Mouse (Mus musculus): ENCODE measurements at regions not wholly inside any gene's neighbourhood (a gene's known extent, or its start where the extent isn't known, plus 50 kb on each side); places are given as distances from the start of the nearest gene placed in this dataset.

GRCm38 (mm10) chr5:132774141-132774680 is 231.1 kb upstream of the Auts2 start:
- intact Hi-C loops (cut with DNase I) = no loop called here
- no peak for DNase-seq (ENCODE audit: low spot score in 2 of 2)

DNA sequence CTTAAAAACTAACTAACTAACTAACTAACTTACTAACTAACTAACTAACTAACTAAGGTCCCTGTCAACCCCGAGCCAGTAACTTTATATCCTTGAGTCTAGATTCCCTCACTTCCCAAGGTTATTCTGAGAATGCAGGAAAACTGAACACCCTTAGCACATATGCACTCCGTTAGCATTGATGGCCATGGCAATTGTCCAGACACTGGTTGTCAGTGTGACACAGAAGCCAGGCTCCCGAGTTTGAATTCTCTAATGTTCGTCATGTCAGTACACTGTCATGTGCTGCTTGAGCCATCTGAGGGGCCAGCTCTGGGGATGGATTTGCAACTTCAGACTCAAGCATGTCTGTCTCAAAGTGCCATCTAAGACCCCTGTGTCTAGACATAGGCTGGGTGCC is 217.3 kb upstream of the Auts2 start:
- no peak for DNase-seq (ENCODE audit: low spot score in 2 of 2)
- intact Hi-C loops (cut with DNase I) = no loop called here

GRCm38 (mm10) chr5:132759751-132760150 is 216.6 kb upstream of the Auts2 start:
- DNase-seq (ENCODE audit: low spot score in 2 of 2) = no peak
- intact Hi-C loops (cut with DNase I) = no loop called here

- intact Hi-C loops (cut with DNase I) = no loop called here
- peak in 1 of 2 experiments; percentile 5 for DNase-seq (ENCODE audit: low spot score in 2 of 2)
Observed at GRCm38 (mm10) chr5:132758941-132759340, 215.8 kb upstream of the Auts2 start.

GRCm38 (mm10) chr5:132737966-132738365 is 194.8 kb upstream of the Auts2 start:
- intact Hi-C loops (cut with DNase I) = no loop called here

GRCm38 (mm10) chr5:132728689-132729189 is 185.6 kb upstream of the Auts2 start:
- intact Hi-C loops (cut with DNase I) = no loop called here
- no peak for DNase-seq (ENCODE audit: low spot score in 2 of 2)

More at GRCm38 (mm10) chr5:132737966-132738365, 194.8 kb upstream of the Auts2 start:
- no peak for DNase-seq (ENCODE audit: low spot score in 2 of 2)

GRCm38 (mm10) chr5:132724467-132724866 is 181.3 kb upstream of the Auts2 start:
- DNase-seq (ENCODE audit: low spot score in 2 of 2) = no peak
- intact Hi-C loops (cut with DNase I) = no loop called here

- intact Hi-C loops (cut with DNase I) = no loop called here
- DNase-seq (ENCODE audit: low spot score in 2 of 2) = no peak
Observed at GRCm38 (mm10) chr5:132710301-132710700, 167.2 kb upstream of the Auts2 start.

DNA sequence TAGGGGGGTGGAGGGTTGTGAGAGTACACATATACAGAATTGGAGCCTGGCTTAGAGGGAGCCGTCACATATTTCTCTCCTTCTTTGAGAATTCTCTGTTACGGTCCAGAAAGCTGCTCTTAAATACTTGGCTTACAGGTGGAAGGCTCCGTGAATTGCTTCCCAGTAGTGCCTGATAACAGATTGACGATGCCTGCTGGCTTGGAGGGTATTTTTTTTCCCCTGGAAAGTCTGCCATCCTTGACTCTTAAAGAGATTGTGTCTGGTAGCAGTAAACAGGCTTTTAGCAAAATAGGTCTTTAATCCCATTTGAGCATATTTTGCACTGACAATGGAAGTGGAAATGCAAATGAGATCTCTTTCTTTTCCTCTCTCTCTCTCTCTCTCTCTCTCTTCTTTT is 164.4 kb upstream of the Auts2 start:
- intact Hi-C loops (cut with DNase I) = no loop called here
- no peak for DNase-seq (ENCODE audit: low spot score in 2 of 2)

DNA sequence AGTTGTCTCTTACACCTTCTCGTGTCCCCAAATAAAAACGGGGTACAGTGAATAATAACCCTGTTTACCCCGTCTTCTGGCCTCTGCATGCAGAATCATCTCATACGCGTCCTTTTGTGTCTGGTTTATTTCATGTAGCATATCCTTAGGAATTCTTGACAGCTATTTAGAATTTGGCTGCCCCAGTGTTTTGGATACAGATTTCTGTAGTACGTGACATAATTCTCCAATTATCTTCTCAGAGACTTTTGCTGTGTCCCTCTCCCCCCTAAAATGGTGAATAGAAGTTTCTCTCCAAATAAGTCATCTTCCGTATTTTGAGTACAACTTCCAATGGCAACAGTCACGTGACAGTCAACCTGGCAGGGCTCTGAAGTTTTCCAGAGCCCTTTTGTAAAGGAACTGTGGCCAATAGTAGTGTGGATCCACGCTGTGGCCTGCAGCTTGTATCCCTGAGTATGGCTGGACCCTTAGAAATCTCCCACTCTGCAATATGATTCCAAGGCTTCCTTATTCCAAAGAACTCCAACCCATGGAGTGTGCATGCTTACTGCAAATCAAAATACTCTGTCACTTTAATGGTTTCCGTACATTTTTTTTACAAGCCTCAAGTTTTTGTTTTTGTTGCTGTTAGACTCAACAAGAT is 160.4 kb upstream of the Auts2 start:
- intact Hi-C loops (cut with DNase I) = no loop called here
- no peak for DNase-seq (ENCODE audit: low spot score in 2 of 2)

DNA sequence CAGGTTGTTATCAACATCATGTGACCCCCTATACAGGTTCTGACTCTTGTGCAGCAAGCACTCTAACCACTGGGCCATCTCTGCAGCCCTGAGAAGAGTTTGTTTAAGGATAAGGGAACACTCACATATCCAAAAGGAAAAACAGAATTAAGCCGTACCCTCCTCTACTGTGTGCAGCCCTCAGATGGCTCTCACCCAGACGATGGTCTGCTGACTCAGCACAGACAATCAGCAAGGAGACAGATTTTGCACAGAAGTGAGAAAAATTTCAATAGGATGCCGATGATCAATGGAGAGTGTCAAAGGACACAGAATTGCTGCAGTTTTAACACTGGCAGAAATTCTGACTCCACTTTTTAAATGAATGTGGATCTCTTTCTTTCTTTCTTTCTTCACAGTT is 159.4 kb upstream of the Auts2 start:
- DNase-seq (ENCODE audit: low spot score in 2 of 2) = no peak
- intact Hi-C loops (cut with DNase I) = no loop called here

- intact Hi-C loops (cut with DNase I) = no loop called here
Observed at GRCm38 (mm10) chr5:132690784-132691183, 147.6 kb upstream of the Auts2 start.

GRCm38 (mm10) chr5:132675261-132675660 is 132.1 kb upstream of the Auts2 start:
- no peak for DNase-seq (ENCODE audit: low spot score in 2 of 2)
- intact Hi-C loops (cut with DNase I) = no loop called here

More at GRCm38 (mm10) chr5:132690784-132691183, 147.6 kb upstream of the Auts2 start:
- DNase-seq (ENCODE audit: low spot score in 2 of 2) = no peak

GRCm38 (mm10) chr5:132673599-132674305 is 130.6 kb upstream of the Auts2 start:
- intact Hi-C loops (cut with DNase I) = no loop called here
- DNase-seq (ENCODE audit: low spot score in 2 of 2) = no peak

- intact Hi-C loops (cut with DNase I) = no loop called here
- DNase-seq (ENCODE audit: low spot score in 2 of 2) = no peak
Observed at GRCm38 (mm10) chr5:132671496-132671895, 128.4 kb upstream of the Auts2 start.

DNA sequence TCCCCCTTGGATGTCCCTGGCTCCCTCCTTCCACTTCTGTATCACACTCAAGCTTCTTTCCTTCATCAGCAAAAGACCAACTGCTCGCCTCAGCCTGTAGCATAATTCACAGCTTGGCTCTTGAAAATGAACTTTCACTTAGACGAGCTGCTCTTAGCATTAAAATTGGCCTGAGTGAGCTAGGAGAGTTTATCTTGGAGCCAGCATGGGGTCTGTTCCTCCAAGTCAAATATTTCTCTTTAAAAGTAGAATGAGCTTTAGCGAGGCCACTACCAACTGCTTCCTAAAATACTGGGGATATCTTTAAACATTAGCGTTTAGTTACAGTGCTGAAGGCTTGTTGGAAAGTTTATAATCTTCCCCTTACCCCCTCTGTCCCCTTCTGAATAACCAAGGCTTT is 124.2 kb upstream of the Auts2 start:
- no peak for DNase-seq (ENCODE audit: low spot score in 2 of 2)
- intact Hi-C loops (cut with DNase I) = no loop called here

DNA sequence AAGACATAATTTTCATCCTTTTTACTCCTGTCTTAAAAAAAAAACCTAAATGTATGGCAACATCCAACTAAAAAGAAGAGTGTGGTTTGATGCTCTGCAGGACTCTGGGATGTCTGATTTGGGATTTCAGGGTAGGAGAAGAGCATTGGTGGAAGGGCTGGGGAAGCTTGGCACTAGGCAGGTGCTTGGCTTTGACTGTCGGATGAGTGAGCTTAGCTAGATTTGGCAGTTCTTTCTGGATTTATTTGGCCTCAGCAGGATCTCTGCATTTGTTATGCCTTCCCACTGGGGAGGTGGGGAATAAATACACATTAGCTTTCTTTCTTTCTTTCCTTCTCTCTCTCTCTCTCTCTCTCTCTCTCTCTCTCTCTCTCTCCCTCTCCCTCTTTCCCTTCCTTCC is 118.1 kb upstream of the Auts2 start:
- no peak for DNase-seq (ENCODE audit: low spot score in 2 of 2)
- intact Hi-C loops (cut with DNase I) = no loop called here

DNA sequence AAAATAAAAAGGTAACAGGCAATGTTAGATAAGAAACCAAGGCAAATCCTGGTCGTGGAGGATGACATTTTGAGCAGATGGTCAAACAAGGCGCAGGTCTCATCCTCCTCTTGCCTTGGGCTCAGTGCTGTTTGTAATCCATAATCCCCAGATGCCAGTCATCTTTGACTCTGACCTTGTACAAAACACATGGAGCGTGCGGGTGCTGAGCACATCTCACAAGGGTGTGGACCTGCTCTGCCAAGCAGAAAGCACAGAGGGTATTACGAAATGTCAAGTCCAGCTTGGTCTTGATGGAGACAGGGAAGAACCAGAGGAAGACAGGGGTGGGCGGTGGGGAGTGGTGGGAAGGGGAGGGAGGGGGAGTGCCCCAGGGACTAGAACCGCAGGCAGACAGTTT is 116.9 kb upstream of the Auts2 start:
- no peak for DNase-seq (ENCODE audit: low spot score in 2 of 2)
- intact Hi-C loops (cut with DNase I) = no loop called here

DNA sequence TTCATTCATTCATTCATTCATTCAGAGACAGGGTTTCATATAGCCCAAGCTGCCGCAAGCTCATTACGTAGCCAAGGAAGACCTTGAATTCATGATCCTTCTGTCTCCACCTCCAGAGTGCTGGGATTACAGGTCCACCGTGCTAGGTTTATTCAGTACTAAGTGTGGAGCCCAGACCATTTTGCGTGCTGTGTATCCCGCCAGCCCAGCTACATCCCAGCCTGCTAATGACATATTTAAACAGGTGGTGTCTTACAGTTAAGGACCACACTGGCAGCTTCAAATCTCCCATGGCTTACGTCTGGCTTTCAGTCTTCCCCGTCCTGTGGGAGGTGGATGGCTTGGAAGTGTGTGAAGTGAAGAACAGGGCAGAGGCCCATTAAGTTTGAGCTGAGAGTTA is 111.2 kb upstream of the Auts2 start:
- DNase-seq (ENCODE audit: low spot score in 2 of 2) = no peak
- intact Hi-C loops (cut with DNase I) = no loop called here

DNA sequence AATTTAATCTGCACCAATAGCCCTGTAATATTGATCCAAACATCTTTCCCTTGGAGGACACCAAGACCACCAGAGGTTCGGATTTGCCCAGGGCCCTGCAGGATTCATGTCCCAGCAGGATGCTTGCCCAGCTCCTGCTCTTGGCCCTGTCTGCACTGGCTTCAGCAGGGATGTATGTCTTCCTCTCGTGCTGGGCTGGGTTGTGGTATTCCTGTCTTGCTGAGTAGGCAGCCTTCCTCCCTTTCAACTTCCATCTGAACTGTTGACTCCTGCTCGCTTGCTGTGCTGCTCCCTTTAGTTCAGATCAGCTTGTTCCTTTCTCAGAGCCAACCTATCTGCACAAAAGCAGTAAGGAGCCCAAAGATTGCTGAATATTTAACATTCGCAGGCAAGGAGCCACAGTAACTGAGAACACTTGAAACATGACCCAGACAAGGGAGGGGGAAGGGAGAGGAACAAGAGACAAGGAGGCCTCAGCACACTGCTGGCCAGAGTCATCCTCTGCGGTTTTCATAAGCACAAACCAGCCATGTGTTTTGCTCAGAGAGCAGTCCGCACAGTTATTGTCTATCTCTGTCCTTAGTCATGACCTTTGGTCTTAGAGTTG is 110.7 kb upstream of the Auts2 start:
- intact Hi-C loops (cut with DNase I) = no loop called here
- DNase-seq (ENCODE audit: low spot score in 2 of 2) = peak in 1 of 2 experiments; percentile 5

DNA sequence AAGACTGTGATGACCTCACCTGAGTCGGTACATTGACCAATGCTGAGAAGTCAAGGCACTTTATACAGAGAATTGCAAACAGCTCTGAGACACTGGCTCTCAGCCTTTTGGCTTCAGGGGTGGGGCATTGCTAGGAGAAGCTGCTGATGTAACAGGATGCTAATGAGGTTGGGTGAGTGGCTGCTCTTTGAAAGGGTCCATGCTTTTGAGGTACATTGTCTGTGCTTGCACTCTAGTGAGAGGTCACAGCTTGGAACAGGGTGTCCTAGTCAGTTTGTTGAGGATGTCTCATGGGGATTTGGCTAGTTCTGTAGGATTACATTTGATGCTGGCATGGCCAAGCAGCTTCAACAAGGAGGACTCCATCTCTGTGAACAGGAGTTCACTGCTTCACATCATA is 109.1 kb upstream of the Auts2 start:
- no peak for DNase-seq (ENCODE audit: low spot score in 2 of 2)
- intact Hi-C loops (cut with DNase I) = no loop called here

Measured in left cerebral cortex, postnatal 36 days (tissue).